24 mouse cellular contexts compared by ENCODE assay signal in genomic region chr9:85638276-85638675, GRCm38 (mm10).
DNase-seq lines count a peak whose midpoint lies in the region; ATAC-seq and TF ChIP-seq lines count a peak whose summit lies in the region.
"Had no signal": no experiment of that assay in that cellular context is flagged by ENCODE, and none has a peak within 500 bp of the region (broad histone marks: within the 10 kb centered on the region; RNA-seq: fewer than 3 reads in every experiment).

No protein-coding gene starts in this region.

- peak; percentile 61 for DNase-seq in heart, adult 11 months
- no peak for DNase-seq in heart, adult 2 months
- DNase-seq in kidney, adult 2 months, result peak; percentile 31
- no peak for DNase-seq in kidney, adult 18-20 months
- DNase-seq in kidney, postnatal 25 days, result peak; percentile 13 to 46
- DNase-seq in lung, adult 18-20 months, result no peak
- DNase-seq: adrenal gland, adult 8-10 months; adrenal gland, postnatal 14 days; B cell, adult 2 months; cerebellum, adult 11-12 months; cerebellum, adult 2 months; cerebellum, adult 9-10 months; cerebellum, postnatal 10 days; cerebellum, postnatal 25 days had no signal

- no peak for TF ChIP-seq EP300 in heart, adult 2 months (IDR thresholded peaks at IDR 0.05; ENCODE audit: insufficient read depth, low read depth, low read length)

- no peaks in the 10 kb centered on the region for H3K79me2 ChIP-seq in heart, adult 2 months (replicated peaks; ENCODE audit: control insufficient read depth, insufficient read depth, low read length)

- no peaks in the 10 kb centered on the region for H3K9me3 ChIP-seq in kidney, embryonic 15.5 days (replicated peaks)
- H3K9me3 ChIP-seq in lung, embryonic 15.5 days, result no peaks in the 10 kb centered on the region
- H3K9me3 ChIP-seq: embryonic facial prominence, embryonic 10.5 days; forebrain, embryonic 13.5 days; G1E had no signal

- no peaks in the 10 kb centered on the region for H3K27me3 ChIP-seq in heart, adult 2 months (ENCODE audit: control insufficient read depth, insufficient read depth, low read length)
- no peaks in the 10 kb centered on the region for H3K27me3 ChIP-seq in kidney, adult 2 months (replicated peaks; ENCODE audit: control insufficient read depth, insufficient read depth, low read length)
- H3K27me3 ChIP-seq in kidney, embryonic 15.5 days, result no peaks in the 10 kb centered on the region
- no peaks in the 10 kb centered on the region for H3K27me3 ChIP-seq in lung, embryonic 15.5 days
- H3K27me3 ChIP-seq: CH12.LX; embryonic facial prominence, embryonic 12.5 days; forebrain, embryonic 13.5 days; Patski had no signal

- no peak for TF ChIP-seq POLR2A in heart, adult 2 months (IDR thresholded peaks at IDR 0.05; ENCODE audit: insufficient read depth, low read depth, low read length)
- no peak for TF ChIP-seq POLR2A in kidney, adult 2 months (IDR thresholded peaks at IDR 0.05; ENCODE audit: low read depth, low read length)

- no peaks in the 10 kb centered on the region; the same call in 1 of the 2 replicates for H3K4me1 ChIP-seq in heart, adult 2 months (ENCODE audit: control insufficient read depth, insufficient read depth, low read length)
- H3K4me1 ChIP-seq in kidney, adult 2 months (ENCODE audit: control insufficient read depth, insufficient read depth, low read length), result no peaks in the 10 kb centered on the region
- no peaks in the 10 kb centered on the region for H3K4me1 ChIP-seq in kidney, embryonic 15.5 days
- H3K4me1 ChIP-seq in lung, embryonic 15.5 days, result no peaks in the 10 kb centered on the region
- H3K4me1 ChIP-seq: embryonic facial prominence, embryonic 10.5 days; embryonic facial prominence, embryonic 12.5 days; forebrain, embryonic 13.5 days had no signal

- H3K36me3 ChIP-seq in heart, adult 2 months (ENCODE audit: control insufficient read depth, insufficient read depth, low read length), result no peaks in the 10 kb centered on the region
- no peaks in the 10 kb centered on the region for H3K36me3 ChIP-seq in kidney, adult 2 months (ENCODE audit: control insufficient read depth, insufficient read depth, low read length)
- no peaks in the 10 kb centered on the region for H3K36me3 ChIP-seq in kidney, embryonic 15.5 days
- no peaks in the 10 kb centered on the region for H3K36me3 ChIP-seq in lung, embryonic 15.5 days
- H3K36me3 ChIP-seq: embryonic facial prominence, embryonic 10.5 days; embryonic facial prominence, embryonic 12.5 days; G1E had no signal

- H3K4me3 ChIP-seq in heart, adult 2 months, result no peak overlapping the region
- H3K4me3 ChIP-seq in kidney, adult 2 months (ENCODE audit: insufficient read depth, low read depth, low read length), result no peak overlapping the region
- H3K4me3 ChIP-seq in kidney, embryonic 15.5 days (replicated peaks), result no peak overlapping the region
- H3K4me3 ChIP-seq in lung, embryonic 15.5 days, result no peak overlapping the region
- H3K4me3 ChIP-seq: embryonic facial prominence, embryonic 10.5 days; embryonic facial prominence, embryonic 12.5 days; forebrain, embryonic 13.5 days had no signal

- no peak overlapping the region for H3K27ac ChIP-seq in heart, adult 2 months
- no peak overlapping the region for H3K27ac ChIP-seq in kidney, adult 2 months (ENCODE audit: insufficient read depth, low read depth, low read length)
- H3K27ac ChIP-seq in kidney, embryonic 15.5 days, result no peak overlapping the region
- H3K27ac ChIP-seq in lung, embryonic 15.5 days, result 0 out of 2 replicates have a peak overlapping the region, but pooled peaks have one; percentile 6
- H3K27ac ChIP-seq: embryonic facial prominence, embryonic 10.5 days; embryonic facial prominence, embryonic 12.5 days; forebrain, embryonic 13.5 days had no signal

- WGBS in heart, adult 2 months, result 49% methylated on average over 2 of the region's 2 CpGs
- 62% methylated on average over 2 of the region's 2 CpGs for WGBS in kidney, adult 2 months
- WGBS in kidney, embryonic 15.5 days, result 95% methylated on average over 2 of the region's 2 CpGs
- 60% methylated on average over 2 of the region's 2 CpGs for WGBS in lung, embryonic 15.5 days

- intact Hi-C loops in heart, adult 2 months (cut with DNase I), result no loop called here

- no peak overlapping the region for H3K9ac ChIP-seq in heart, adult 2 months (ENCODE audit: low read depth, low read length)
- no peak overlapping the region for H3K9ac ChIP-seq in kidney, embryonic 15.5 days
- H3K9ac ChIP-seq in lung, embryonic 15.5 days, result no peak overlapping the region
- H3K9ac ChIP-seq: embryonic facial prominence, embryonic 12.5 days; forebrain, embryonic 13.5 days had no signal

- H3K4me2 ChIP-seq in kidney, embryonic 15.5 days, result no peak overlapping the region
- no peak overlapping the region for H3K4me2 ChIP-seq in lung, embryonic 15.5 days
- H3K4me2 ChIP-seq: embryonic facial prominence, embryonic 12.5 days; forebrain, embryonic 13.5 days had no signal

- no peak for TF ChIP-seq CTCF in heart, adult 2 months (IDR thresholded peaks at IDR 0.05)
- TF ChIP-seq CTCF in kidney, adult 2 months (conservative IDR thresholded peaks at IDR 0.05; ENCODE audit: insufficient read depth, insufficient read length, low read depth, low read length), result no peak

- no peak for ATAC-seq in kidney, embryonic 15.5 days (replicated peaks; ENCODE audit: low FRiP score)
- ATAC-seq in lung, embryonic 15.5 days (ENCODE audit: borderline replicate concordance, extremely low read depth, low FRiP score, low TSS enrichment), result no peak
- ATAC-seq: activated CD4-positive, CD25-positive, alpha-beta regulatory T cell, adult 4 months; CD4-positive, CD25-positive, alpha-beta regulatory T cell, adult 4 months; forebrain, embryonic 13.5 days; Patski had no signal

Comparison
In these comparisons a context has a peak if more than half of its experiments do, and no peak if none do; other contexts are left out.
1. DNase-seq: peak in heart, adult 11 months (single experiment), kidney, adult 2 months (single experiment) and kidney, postnatal 25 days (2 of 2); none in heart, adult 2 months (0 of 2), kidney, adult 18-20 months (single experiment) and lung, adult 18-20 months (0 of 2).